Mouse (Mus musculus): ENCODE data around the gene Bhlha9.
"Not testable (repeated sequence)": the region's sequence is repeated elsewhere in the genome, so short reads cannot be mapped to it uniquely, and the experiment has no call there.

Gene Bhlha9

DNA sequence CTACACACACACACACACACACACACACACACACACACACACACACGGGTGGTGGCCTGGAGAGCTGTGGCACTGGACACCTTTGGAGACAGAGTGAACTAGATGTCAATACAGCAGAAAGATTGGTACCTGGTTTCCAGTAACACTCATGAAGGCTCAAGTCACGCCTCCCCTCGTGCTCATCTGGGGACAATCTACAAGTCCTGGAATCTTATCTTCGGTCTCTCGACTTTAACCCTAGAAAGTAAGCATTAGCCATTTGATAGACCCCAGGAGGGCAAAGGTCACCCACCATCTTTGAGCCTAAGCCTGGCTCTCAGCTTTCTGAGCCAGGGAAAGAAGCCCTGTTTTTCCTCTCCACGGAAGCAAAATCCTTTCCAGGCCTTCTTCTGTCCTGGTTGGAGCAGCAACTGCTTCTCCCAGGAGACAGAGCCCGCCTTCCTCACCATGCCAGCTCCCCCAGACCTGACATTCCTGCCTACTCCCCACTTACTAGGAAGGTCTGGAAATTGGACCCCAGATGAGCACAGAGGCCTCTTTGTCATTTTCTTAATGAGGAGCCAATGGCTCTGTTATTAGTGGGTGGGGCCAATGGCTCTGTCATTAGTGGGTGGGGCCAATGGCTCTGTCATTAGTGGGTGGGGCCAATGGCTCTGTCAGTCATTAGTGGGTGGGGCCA is 10.3 kb upstream of the Bhlha9 start:
- DNase-seq (ENCODE audit: low spot score in 2 of 2): no peak

DNA sequence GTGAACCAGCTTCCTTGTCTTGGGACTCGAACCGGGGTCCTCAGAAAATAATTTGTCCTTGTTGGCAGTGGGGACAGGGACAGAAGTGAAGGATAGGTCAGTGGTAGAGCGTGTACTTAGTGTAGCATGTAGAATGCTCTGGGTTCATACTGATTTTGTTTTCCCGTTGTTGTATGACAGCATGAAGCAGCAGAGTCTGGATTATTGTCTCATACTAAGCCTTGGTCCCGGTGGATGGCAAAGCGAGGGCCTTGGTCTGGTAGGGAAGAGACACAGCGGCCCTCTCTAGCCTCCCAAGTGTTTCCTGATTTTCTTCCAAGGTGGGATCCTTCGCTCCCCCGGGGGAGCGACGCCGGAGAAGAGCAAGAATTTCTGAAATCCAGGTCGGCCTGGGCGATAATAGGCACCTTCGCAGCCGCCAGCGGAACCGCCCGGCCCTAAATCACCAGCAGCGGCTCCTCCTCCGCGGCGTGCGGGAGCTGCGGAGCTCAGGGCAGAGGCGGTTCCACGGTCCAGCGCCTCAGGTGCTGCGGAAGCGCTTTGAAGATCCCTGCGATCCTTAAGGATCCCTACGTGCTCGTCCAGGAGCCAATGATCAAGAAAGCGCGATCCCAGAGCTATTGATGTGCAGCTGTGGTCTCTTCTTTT is 6.1 kb upstream of the Bhlha9 start:
- DNase-seq (ENCODE audit: low spot score in 2 of 2): no peak

GRCm38 (mm10) chr11:76667807-76668206 is 4.5 kb upstream of the Bhlha9 start:
- no peak for DNase-seq (ENCODE audit: low spot score in 2 of 2)

DNA sequence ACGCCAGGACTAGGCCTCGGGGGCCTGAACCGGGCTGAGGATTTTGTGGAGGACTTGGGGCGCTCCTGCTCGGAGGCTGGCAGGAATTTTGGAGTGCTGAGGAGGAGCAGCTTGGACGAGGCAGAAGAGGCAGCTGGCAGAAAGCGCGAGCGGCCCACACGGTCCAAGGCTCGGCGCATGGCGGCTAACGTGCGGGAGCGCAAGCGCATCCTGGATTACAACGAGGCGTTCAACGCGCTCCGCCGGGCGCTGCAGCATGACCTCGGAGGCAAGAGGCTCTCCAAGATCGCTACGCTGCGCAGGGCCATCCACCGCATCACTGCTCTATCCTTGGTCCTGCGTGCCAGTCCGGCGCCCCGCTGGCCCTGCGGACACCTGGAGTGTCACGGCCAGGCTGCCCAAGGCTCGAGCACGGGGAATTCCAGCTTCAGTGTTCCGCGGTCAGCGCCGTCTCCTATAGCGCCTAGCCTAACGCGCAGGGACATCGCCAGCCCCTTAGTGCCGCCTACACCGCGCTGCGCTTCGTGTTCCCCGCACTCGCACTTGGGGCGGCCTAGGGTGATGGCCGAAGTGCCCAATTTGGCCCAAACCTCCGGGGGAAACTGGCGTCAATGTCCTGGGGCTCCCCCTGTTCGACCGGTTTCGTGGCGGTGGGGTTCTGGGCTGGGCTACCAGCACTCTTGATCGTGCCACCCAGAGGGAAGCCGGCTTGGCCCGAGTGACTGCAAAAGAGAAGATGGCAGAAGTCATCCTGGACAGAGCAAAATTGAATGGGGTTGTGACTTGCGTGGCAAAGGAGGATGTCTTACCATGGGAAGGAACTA is 503 bp downstream of the Bhlha9 start:
- DNase-seq (ENCODE audit: low spot score in 2 of 2): peak; percentile 32 to 42

DNA sequence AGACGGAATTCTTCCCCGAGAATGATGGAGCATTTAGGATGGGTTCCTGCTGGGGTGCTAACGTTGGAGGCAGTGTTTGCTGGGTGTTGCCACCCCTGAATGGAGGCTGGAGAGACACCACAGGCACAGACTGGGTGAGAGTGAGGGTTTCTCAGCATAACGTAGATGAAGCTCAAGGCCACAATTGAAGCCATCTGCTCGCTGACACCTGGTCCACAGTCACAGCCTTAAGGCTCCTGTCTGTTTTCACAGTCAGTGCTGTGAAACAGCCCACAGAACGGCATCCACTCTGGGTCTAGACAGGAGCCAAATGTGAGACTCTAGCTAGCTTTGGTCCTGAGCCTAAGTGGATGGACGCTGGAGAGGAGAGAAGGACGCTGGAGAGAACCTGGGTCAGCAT is 1.9 kb downstream of the Bhlha9 start:
- no peak for DNase-seq (ENCODE audit: low spot score in 2 of 2)

GRCm38 (mm10) chr11:76674704-76675103 is 2.4 kb downstream of the Bhlha9 start:
- no peak for DNase-seq (ENCODE audit: low spot score in 2 of 2)

GRCm38 (mm10) chr11:76679508-76679907 is 7.2 kb downstream of the Bhlha9 start, which contains the start of gene Trarg1:
Trarg1 (plus strand) TSS chr11:76679808.
- not testable (repeated sequence) for DNase-seq (ENCODE audit: low spot score in 2 of 2)

GRCm38 (mm10) chr11:76685604-76686003 is 13.3 kb downstream of the Bhlha9 start:
- no peak for DNase-seq (ENCODE audit: low spot score in 2 of 2)

DNA sequence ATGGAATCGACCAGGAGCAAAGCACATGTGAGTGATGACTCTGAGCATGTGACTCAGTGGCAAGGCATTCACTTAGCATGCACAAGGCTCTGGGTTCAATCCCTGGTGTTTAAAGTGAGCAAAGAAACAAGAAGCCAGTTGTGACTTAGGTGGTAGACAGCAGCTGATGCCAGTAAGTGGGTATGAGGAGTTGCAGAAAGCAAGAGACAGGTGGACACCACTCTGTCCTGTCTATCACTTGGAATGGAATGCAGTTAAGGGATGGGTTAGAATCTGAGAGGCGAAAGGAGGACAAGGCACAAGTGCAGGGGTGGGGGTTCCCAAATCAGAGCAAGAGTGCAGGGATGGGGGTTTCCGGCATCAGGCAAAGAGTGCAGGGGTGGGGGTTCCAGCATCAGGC is 19.8 kb downstream of the Bhlha9 start:
- DNase-seq (ENCODE audit: low spot score in 2 of 2): no peak

DNA sequence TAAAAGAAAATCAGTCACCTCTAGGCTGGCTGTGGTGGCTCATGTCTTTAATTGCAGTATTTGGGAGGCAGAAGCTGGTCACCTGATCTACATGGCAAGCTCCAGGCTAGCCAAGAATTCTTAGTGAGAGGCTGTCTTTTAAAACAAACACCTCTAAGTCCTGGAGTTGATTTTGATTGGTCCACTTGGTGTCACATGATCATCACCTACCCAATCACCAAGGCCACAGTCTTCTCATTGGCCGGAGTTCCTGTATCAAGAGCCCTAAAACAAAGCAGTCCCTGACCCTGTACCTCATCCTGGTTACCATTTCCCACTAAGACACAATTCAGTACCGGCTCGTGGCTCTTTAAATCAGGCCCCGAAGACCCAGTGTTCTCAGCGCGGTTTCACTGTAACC is 23.5 kb downstream of the Bhlha9 start:
- no peak for DNase-seq (ENCODE audit: low spot score in 2 of 2)

DNA sequence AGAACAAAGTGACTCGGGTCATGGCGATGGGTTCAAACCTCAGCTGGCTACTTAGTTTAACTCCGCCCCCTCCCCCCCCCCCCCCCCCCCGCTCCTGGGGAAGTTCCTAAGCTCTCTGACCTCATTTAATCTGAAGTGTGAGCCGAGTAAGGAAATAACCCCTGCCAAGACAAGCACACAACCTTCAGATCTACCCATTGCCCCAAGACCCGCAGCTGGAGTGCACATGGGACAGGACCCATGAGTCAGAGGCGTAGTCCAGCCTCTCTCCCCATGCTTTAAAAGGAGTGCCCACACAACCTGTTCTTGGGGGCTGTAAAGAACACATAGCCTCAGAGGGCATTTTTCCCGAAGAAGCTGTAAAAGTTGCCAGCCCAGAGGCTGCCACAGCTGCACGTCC is 27.4 kb downstream of the Bhlha9 start:
- no peak for DNase-seq (ENCODE audit: low spot score in 2 of 2)

DNA sequence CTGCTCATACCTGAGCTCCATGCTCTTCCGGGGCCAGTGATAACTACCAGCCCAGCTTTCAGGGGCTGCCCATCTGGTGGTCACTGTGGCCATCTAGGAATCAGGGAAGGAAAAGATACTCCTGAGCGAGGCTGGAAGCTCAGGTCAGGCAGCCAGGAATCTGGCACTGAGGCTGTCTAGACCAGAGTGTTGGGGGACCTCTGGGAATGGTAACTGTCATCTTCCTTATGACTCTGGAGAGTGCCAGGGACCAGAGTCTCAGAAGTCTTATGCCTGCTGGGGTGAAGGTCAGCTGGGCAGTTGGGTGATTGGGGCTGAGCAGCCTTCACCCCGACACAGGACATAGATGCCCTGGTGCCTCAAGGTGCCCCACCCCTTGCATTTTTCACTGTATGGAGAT is 35.4 kb downstream of the Bhlha9 start:
- DNase-seq (ENCODE audit: low spot score in 2 of 2): no peak

DNA sequence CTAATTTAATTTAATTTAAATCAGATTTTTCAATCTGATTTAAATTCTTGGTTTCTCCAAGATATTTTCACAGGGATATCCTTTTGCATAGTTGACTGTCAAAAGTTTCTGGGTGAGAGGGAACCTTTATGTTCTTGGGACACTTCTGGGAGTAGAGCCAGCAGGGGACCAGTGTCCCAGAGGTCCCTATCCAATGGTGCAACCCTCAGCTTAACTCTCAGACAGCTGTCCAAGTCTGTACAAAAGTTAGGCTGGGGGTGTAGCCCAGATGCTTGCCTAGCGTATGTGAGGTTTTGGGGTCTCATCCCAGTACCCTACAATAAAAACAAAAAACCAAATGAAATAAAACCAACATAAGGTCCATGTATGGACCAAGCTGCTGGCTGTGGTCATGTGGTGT is 35.8 kb downstream of the Bhlha9 start:
- DNase-seq (ENCODE audit: low spot score in 2 of 2): no peak

DNA sequence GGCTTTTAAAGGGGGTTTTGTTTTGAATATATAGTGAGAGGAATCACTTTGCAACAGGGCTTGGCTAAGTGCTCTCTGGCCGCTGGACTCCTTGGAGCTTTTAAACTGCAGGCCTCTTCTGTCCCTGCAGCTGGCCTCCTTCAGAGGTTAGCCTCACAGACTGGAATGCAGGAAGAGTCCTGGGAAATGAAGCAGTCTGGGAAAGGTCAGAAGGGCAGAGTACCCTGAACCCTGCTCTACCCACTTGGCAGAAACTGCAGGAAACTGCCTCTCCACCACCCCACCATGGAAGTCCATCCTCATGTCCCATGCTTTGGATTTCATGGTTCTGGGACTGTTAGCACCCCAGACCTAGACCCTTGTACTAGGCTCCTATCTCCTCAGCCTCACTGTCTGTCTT is 36.6 kb downstream of the Bhlha9 start:
- DNase-seq (ENCODE audit: low spot score in 2 of 2): no peak

DNA sequence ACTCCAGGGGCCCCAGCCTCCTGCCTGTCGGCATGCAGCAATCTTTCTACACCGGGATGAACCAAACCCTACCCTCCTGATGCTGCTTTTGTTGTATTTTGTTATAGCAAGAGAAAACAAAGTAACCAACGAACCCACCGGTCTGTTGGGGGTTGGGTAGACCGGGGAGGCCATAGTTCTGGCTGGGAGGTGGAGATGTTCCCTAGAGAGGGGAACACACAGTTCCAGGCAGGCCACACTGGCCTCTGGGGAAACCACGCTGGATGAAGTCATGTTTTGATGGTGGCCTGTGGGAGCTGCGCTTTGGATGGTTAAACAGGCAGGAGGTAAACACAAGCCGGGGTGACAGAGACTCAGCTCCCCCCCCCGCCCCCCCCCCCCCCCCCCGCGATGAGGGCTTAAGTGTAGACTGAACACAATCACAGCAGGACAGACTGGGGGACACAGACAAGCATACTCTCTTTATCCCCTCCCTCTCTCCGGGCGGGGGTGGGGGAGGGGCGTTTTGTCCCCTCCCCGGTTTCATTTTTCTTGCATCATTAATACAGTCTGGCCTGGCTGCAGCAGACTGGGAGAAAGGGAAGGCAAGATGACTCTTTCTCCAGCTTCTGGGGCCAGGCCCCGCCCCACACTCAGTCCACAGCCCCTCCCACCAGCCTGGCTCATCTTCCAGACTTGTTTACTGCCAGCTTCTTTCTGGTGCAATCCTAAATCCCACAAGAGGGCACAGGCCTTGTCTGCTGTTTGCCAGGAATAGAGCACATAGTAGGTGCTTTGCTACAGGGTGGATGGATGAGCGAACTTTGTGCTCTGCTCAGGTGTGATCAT is 37.6 kb downstream of the Bhlha9 start:
- no peak for DNase-seq (ENCODE audit: low spot score in 2 of 2)

DNA sequence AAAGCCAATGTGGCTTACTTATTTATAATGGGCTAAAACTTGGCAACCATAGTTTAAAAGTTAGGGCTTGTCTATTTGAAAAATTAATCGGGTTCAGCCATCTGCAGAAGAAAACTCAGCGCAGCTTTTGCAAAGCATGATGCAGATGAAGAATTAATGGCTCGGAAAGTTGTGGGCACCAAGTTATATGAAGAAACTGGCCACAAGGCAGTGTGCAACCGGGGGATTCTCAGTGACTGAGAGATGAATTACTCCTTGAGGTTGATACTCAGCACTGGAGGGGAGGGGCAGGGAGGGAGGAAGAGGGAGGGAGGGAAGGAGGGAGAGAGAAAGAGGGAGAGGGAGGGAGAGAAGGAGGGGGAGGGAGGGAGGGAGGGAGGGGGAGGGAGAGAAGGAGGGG is 44.7 kb downstream of the Bhlha9 start:
- no peak for DNase-seq (ENCODE audit: low spot score in 2 of 2)

Data from frontal cortex, postnatal 25 days (tissue).